In genomic region chr11:4184251-4184952, GRCm38 (mm10) we compare ENCODE assay signal across 12 mouse cellular contexts. TPM values are rescaled to one million over a fixed set of nuclear protein-coding genes. Genes with fewer than 3 reads are reported as not detected.
A peak's percentile ranks its signal among the peaks of the same experiment; 100 is the strongest.
DNase-seq lines count a peak whose midpoint lies in the region; TF ChIP-seq lines count a peak whose summit lies in the region.
"Had no signal": no experiment of that assay in that cellular context is flagged by ENCODE, and none has a peak within 500 bp of the region (broad histone marks: within the 10 kb centered on the region; RNA-seq: fewer than 3 reads in every experiment).

No protein-coding gene starts in this region.

- H3K27ac ChIP-seq in embryonic fibroblast, embryonic 13.5 days (ENCODE audit: insufficient read depth, low read length) = peak overlapping the region; percentile 89
- H3K27ac ChIP-seq: limb, embryonic 12.5 days; macrophage had no signal

- TF ChIP-seq CTCF in embryonic fibroblast, embryonic 13.5 days (IDR thresholded peaks at IDR 0.05; ENCODE audit: borderline replicate concordance, insufficient read depth, low read length) = no peak

- peak; percentile 46 to 47 for DNase-seq in kidney, postnatal 25 days
- DNase-seq in kidney, adult 11 months = no peak
- DNase-seq in 416B (ENCODE audit: low read depth) = peak; percentile 17
- peak; percentile 23 to 35 for DNase-seq in B cell, adult 2 months
- DNase-seq in c-Kit-positive CD71-positive TER-119-positive erythroid progenitor cells, embryonic 14.5 days (ENCODE audit: low spot score) = no peak
- DNase-seq in yolk sac, embryonic 10.5 days (ENCODE audit: low spot score) = no peak
- DNase-seq: embryo, embryonic 11 days; heart, postnatal 4 days; thymus, adult 2 months had no signal

- no peak for TF ChIP-seq POLR2A in embryonic fibroblast, embryonic 13.5 days (IDR thresholded peaks at IDR 0.05; ENCODE audit: low read depth, low read length)

- peaks cover 19% of the 10 kb centered on the region for H3K4me1 ChIP-seq in embryonic fibroblast, embryonic 13.5 days (ENCODE audit: control insufficient read depth, insufficient read depth, low read length)

- no peak overlapping the region for H3K4me3 ChIP-seq in embryonic fibroblast, embryonic 13.5 days (ENCODE audit: insufficient read depth, low read length)
- H3K4me3 ChIP-seq: limb, embryonic 12.5 days had no signal

RNA-seq across cellular contexts. Expression of gene Tbc1d10a, which starts 2.2 kb away (rescaled TPM):
- 18.3 and 20.7 TPM in 2 replicates for polyA plus RNA-seq in embryonic fibroblast, embryonic 13.5 days (2011; ENCODE audit: insufficient read length, low read depth, missing spikeins)

RNA-seq across cellular contexts. Expression of gene Sf3a1, which starts 24.3 kb away (rescaled TPM):
- 42.5 and 46.8 TPM in 2 replicates for polyA plus RNA-seq in embryonic fibroblast, embryonic 13.5 days (2011; ENCODE audit: insufficient read length, low read depth, missing spikeins)

RNA-seq across cellular contexts. Expression of gene Ccdc157, which starts 24.3 kb away (rescaled TPM):
- 9.2 and 9.4 TPM in 2 replicates for polyA plus RNA-seq in embryonic fibroblast, embryonic 13.5 days (2011; ENCODE audit: insufficient read length, low read depth, missing spikeins)

RNA-seq across cellular contexts. Expression of gene Castor1, which starts 33.6 kb away (rescaled TPM):
- 13.9 and 19.1 TPM in 2 replicates for polyA plus RNA-seq in embryonic fibroblast, embryonic 13.5 days (2011; ENCODE audit: insufficient read length, low read depth, missing spikeins)

RNA-seq across cellular contexts. Expression of gene Rnf215, which starts 49.4 kb away (rescaled TPM):
- 16.4 and 19.6 TPM in 2 replicates for polyA plus RNA-seq in embryonic fibroblast, embryonic 13.5 days (2011; ENCODE audit: insufficient read length, low read depth, missing spikeins)

Comparison
In these comparisons a context has a peak if more than half of its experiments do, and no peak if none do; other contexts are left out.
1. DNase-seq: peak in kidney, postnatal 25 days (2 of 2), 416B (single experiment) and B cell, adult 2 months (2 of 2); none in kidney, adult 11 months (single experiment), c-Kit-positive CD71-positive TER-119-positive erythroid progenitor cells, embryonic 14.5 days (single experiment) and yolk sac, embryonic 10.5 days (single experiment).